Mouse (Mus musculus): ENCODE results near the gene Dnm3.

DNA sequence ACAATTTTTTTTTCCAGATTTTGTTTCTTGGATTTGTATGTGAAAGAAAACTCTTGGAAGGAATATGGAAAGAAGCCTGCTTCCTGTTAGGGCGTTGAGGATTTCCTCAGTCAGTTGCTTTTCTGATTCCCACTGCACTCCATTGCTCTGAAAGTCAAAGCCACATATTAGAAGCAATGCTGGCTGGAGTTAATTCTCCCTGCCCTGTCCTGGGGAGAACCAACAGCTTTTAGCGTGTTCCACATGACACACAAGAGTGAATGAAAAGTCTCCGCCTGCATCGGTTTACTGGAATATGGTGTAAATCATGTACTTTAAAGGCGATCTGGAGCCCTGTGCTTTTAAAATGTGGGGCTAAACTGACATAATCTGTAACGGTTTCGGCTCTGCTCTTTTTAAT lies 424.6 kb downstream of the Dnm3 start:
- TF ChIP-seq POLR2A (IDR thresholded peaks at IDR 0.05; ENCODE audit: low read depth, low read length) (no peak), CTCF (IDR thresholded peaks at IDR 0.05; ENCODE audit: extremely low read depth, insufficient read length, insufficient replicate concordance, low read depth, low read length) (no peak)

Data from small intestine, adult 2 months (tissue).